Mouse (Mus musculus): ENCODE results near the gene Grtp1.

The Grtp1 gene

GRCm38 (mm10) chr8:13170510-13170909, 29.9 kb downstream of the Grtp1 start:
- no peak for DNase-seq

GRCm38 (mm10) chr8:13164361-13164760, 36.1 kb downstream of the Grtp1 start:
- DNase-seq = no peak

- DNase-seq = no peak
Measured at GRCm38 (mm10) chr8:13163563-13163962, 36.9 kb downstream of the Grtp1 start.

GRCm38 (mm10) chr8:13162098-13162497, 38.3 kb downstream of the Grtp1 start:
- peak in 1 of 2 experiments; percentile 46 for DNase-seq

GRCm38 (mm10) chr8:13160691-13161090, 39.7 kb downstream of the Grtp1 start:
- DNase-seq = no peak

- no peak for DNase-seq
Measured at GRCm38 (mm10) chr8:13159377-13159881, 41.0 kb downstream of the Grtp1 start.

- peak; percentile 99 to 100 for DNase-seq
Measured at GRCm38 (mm10) chr8:13158718-13159376, 41.6 kb downstream of the Grtp1 start, which contains the start of gene Lamp1. Gene Lamp1 (plus strand): TSS chr8:13159161.

GRCm38 (mm10) chr8:13156327-13157097, 43.9 kb downstream of the Grtp1 start:
- DNase-seq = no peak

- DNase-seq = no peak
Measured at GRCm38 (mm10) chr8:13155358-13155757, 45.1 kb downstream of the Grtp1 start.

- DNase-seq = no peak
Measured at GRCm38 (mm10) chr8:13154099-13154498, 46.3 kb downstream of the Grtp1 start.

GRCm38 (mm10) chr8:13150929-13151328, 49.5 kb downstream of the Grtp1 start:
- DNase-seq = no peak

GRCm38 (mm10) chr8:13149866-13150265, 50.6 kb downstream of the Grtp1 start:
- no peak for DNase-seq

GRCm38 (mm10) chr8:13149287-13149686, 51.1 kb downstream of the Grtp1 start:
- no peak for DNase-seq

- no peak for DNase-seq
Measured at GRCm38 (mm10) chr8:13148476-13148875, 51.9 kb downstream of the Grtp1 start.

GRCm38 (mm10) chr8:13141681-13142080, 58.7 kb downstream of the Grtp1 start:
- DNase-seq = no peak

GRCm38 (mm10) chr8:13139641-13140182, 60.7 kb downstream of the Grtp1 start:
- DNase-seq = no peak

GRCm38 (mm10) chr8:13132220-13132619, 68.2 kb downstream of the Grtp1 start:
- peak in 1 of 2 experiments; percentile 62 for DNase-seq

- DNase-seq = no peak
Measured at GRCm38 (mm10) chr8:13124897-13125296, 75.5 kb downstream of the Grtp1 start.

GRCm38 (mm10) chr8:13122887-13123421, 77.5 kb downstream of the Grtp1 start:
- no peak for DNase-seq

Data from lung, postnatal 4 days (tissue).